Mouse (Mus musculus): ENCODE data around the gene Exoc3l2.

GRCm38 (mm10) chr7:19444801-19445200 is 18.3 kb upstream of the Exoc3l2 start:
- no peak for TF ChIP-seq CTCF (conservative IDR thresholded peaks at IDR 0.05; ENCODE audit: insufficient read depth, insufficient read length, low read depth, low read length)
- TF ChIP-seq POLR2A (IDR thresholded peaks at IDR 0.05; ENCODE audit: low read depth, low read length), result no peak

All from kidney, adult 2 months (tissue).